Mouse (Mus musculus) MEL (cell line): ENCODE data around the gene Rtbdn. TPM values are rescaled to one million over a fixed set of nuclear protein-coding genes. Genes with fewer than 3 reads are reported as not detected.

Experiments
- DNase-seq: peaks from one replicate; pipeline ENCODE4 v3.0.0; 2011; ENCODE audit warnings: low read depth, low spot score
- H3K27ac ChIP-seq: 2 replicates; pipeline ENCODE4 v1.5.1; 2012; ENCODE audit warnings: low read depth, mild to moderate bottlenecking, control low read depth, low read length, moderate library complexity; ENCODE audit not compliant: control insufficient read depth
- H3K27me3 ChIP-seq, 2 experiments: fragments of 150-350 bp in 1 of 2; sonication (generic) in 1 of 2; 2 replicates each; pipeline ENCODE4 v1.6.1; 2012; ENCODE audit warnings: low read length in 2 of 2, mild to moderate bottlenecking in 2 of 2, improper control_type of control experiment in 1 of 2, moderate library complexity in 1 of 2; ENCODE audit not compliant: insufficient read depth in 2 of 2, control insufficient read depth in 1 of 2
- H3K36me3 ChIP-seq, 2 experiments: 2 replicates each; pipeline ENCODE4 v1.6.1; 2012 to 2014; ENCODE audit warnings: low read length in 2 of 2, improper control_type of control experiment in 1 of 2, inconsistent platforms in 1 of 2, mild to moderate bottlenecking in 1 of 2; ENCODE audit not compliant: insufficient read depth in 2 of 2, control insufficient read depth in 1 of 2
- H3K4me1 ChIP-seq, 2 experiments: fragments of 150-350 bp in 1 of 2; sonication (generic) in 1 of 2; 2 replicates each; pipeline ENCODE4 v1.6.1; 2012; ENCODE audit warnings: low read length in 2 of 2, improper control_type of control experiment in 1 of 2, mild to moderate bottlenecking in 1 of 2; ENCODE audit not compliant: insufficient read depth in 2 of 2, control insufficient read depth in 1 of 2
- H3K4me3 ChIP-seq, 2 experiments: fragments of 150-350 bp in 1 of 2; sonication (generic) in 1 of 2; 2 replicates each; pipeline ENCODE4 v1.5.1; 2012; ENCODE audit warnings: low read depth in 2 of 2, low read length in 2 of 2, mild to moderate bottlenecking in 2 of 2, moderate library complexity in 2 of 2, control low read depth in 1 of 2, improper control_type of control experiment in 1 of 2; ENCODE audit not compliant: control insufficient read depth in 1 of 2, insufficient read depth in 1 of 2
- H3K79me2 ChIP-seq: 2 replicates; pipeline ENCODE4 v1.6.1; 2012; ENCODE audit warnings: mild to moderate bottlenecking, low read length, moderate library complexity; ENCODE audit not compliant: control insufficient read depth, poor library complexity, insufficient read depth
- H3K9ac ChIP-seq: 2 replicates; pipeline ENCODE4 v1.6.1; 2012; ENCODE audit warnings: low read depth, mild to moderate bottlenecking, control low read depth, low read length, moderate library complexity; ENCODE audit not compliant: control insufficient read depth, poor library complexity, severe bottlenecking
- H3K9me3 ChIP-seq: fragments of 150-350 bp; sonication (generic); replicated peaks from 2 replicates; pipeline ENCODE4 v1.6.1; 2012; ENCODE audit warnings: mild to moderate bottlenecking, low read length, improper control_type of control experiment, moderate library complexity; ENCODE audit not compliant: insufficient read depth
- CHD1 ChIP-seq: IDR thresholded peaks from 2 replicates; pipeline ENCODE4 v1.6.1; 2012; ENCODE audit warnings: low read depth, mild to moderate bottlenecking, inconsistent platforms, low read length, improper control_type of control experiment
- CTCF ChIP-seq, 3 experiments: IDR thresholded peaks in 2 of 3; conservative IDR thresholded peaks in 1 of 3; 2 replicates each; pipeline ENCODE4 v1.5.1; 2011 to 2012; ENCODE audit warnings: low read length in 3 of 3, low read depth in 2 of 3, mild to moderate bottlenecking in 2 of 3, improper control_type of control experiment in 1 of 3, inconsistent platforms in 1 of 3, mixed read lengths in 1 of 3, moderate library complexity in 1 of 3; ENCODE audit not compliant: control insufficient read depth in 1 of 3, insufficient read depth in 1 of 3, poor library complexity in 1 of 3, severe bottlenecking in 1 of 3
- E2F4 ChIP-seq: IDR thresholded peaks from 2 replicates; pipeline ENCODE4 v1.6.1; 2011; ENCODE audit warnings: low read depth, low read length, improper control_type of control experiment, borderline replicate concordance
- ELF1 ChIP-seq: IDR thresholded peaks from 2 replicates; pipeline ENCODE4 v1.6.1; 2014; ENCODE audit warnings: low read depth, mild to moderate bottlenecking, inconsistent platforms, low read length, improper control_type of control experiment, moderate library complexity
- EP300 ChIP-seq, 2 experiments: IDR thresholded peaks; 2 replicates each; pipeline ENCODE4 v1.6.1; 2011; ENCODE audit warnings: improper control_type of control experiment in 2 of 2, low read length in 2 of 2, low read depth in 1 of 2, mild to moderate bottlenecking in 1 of 2
- ETS1 ChIP-seq: IDR thresholded peaks from 2 replicates; pipeline ENCODE4 v1.6.1; 2012; ENCODE audit warnings: low read depth, mild to moderate bottlenecking, inconsistent platforms, low read length, improper control_type of control experiment, moderate library complexity
- GABPA ChIP-seq: IDR thresholded peaks from 2 replicates; pipeline ENCODE4 v1.6.1; 2012; ENCODE audit warnings: low read depth, mild to moderate bottlenecking, inconsistent platforms, low read length, improper control_type of control experiment, moderate library complexity
- HCFC1 ChIP-seq: IDR thresholded peaks from 2 replicates; pipeline ENCODE4 v1.6.1; 2012; ENCODE audit warnings: low read depth, mild to moderate bottlenecking, inconsistent platforms, low read length, improper control_type of control experiment, moderate library complexity
- JUND ChIP-seq: IDR thresholded peaks from 2 replicates; pipeline ENCODE4 v1.6.1; 2011; ENCODE audit warnings: low read depth, mild to moderate bottlenecking, improper control_type of control experiment, low read length
- MAFK ChIP-seq: IDR thresholded peaks from 2 replicates; pipeline ENCODE4 v1.6.1; 2011; ENCODE audit warnings: low read depth, mild to moderate bottlenecking, low read length, improper control_type of control experiment, borderline replicate concordance
- MAX ChIP-seq: IDR thresholded peaks from 2 replicates; pipeline ENCODE4 v1.6.1; 2011; ENCODE audit warnings: low read length, improper control_type of control experiment
- MAZ ChIP-seq: IDR thresholded peaks from 2 replicates; pipeline ENCODE4 v1.6.1; 2012; ENCODE audit warnings: low read depth, mild to moderate bottlenecking, inconsistent platforms, low read length, improper control_type of control experiment
- MEF2A ChIP-seq: IDR thresholded peaks from 2 replicates; pipeline ENCODE4 v1.6.1; 2014; ENCODE audit warnings: low read depth, mild to moderate bottlenecking, inconsistent platforms, low read length, improper control_type of control experiment; ENCODE audit not compliant: poor library complexity, insufficient replicate concordance, severe bottlenecking; ENCODE audit errors: extremely low read depth
- MXI1 ChIP-seq: IDR thresholded peaks from 2 replicates; pipeline ENCODE4 v1.6.1; 2011; ENCODE audit warnings: mild to moderate bottlenecking, low read depth, low read length, improper control_type of control experiment
- MYC ChIP-seq: IDR thresholded peaks from 2 replicates; pipeline ENCODE4 v1.6.1; 2011; ENCODE audit warnings: low read depth, mild to moderate bottlenecking, low read length, improper control_type of control experiment, moderate library complexity
- NELFE ChIP-seq: IDR thresholded peaks from 2 replicates; pipeline ENCODE4 v1.6.1; 2011; ENCODE audit warnings: low read depth, low read length, improper control_type of control experiment
- NRF1 ChIP-seq: IDR thresholded peaks from 2 replicates; pipeline ENCODE4 v1.6.1; 2014; ENCODE audit warnings: low read depth, mild to moderate bottlenecking, inconsistent platforms, low read length, improper control_type of control experiment, moderate library complexity; ENCODE audit not compliant: poor library complexity, insufficient read depth, severe bottlenecking
- POLR2A ChIP-seq, 2 experiments: IDR thresholded peaks; 2 replicates each; pipeline ENCODE4 v1.6.1; 2011 to 2012; ENCODE audit warnings: low read length in 2 of 2, mild to moderate bottlenecking in 2 of 2, control low read depth in 1 of 2, improper control_type of control experiment in 1 of 2, low read depth in 1 of 2, moderate library complexity in 1 of 2; ENCODE audit not compliant: control insufficient read depth in 1 of 2, insufficient read depth in 1 of 2, poor library complexity in 1 of 2
- RCOR1 ChIP-seq: IDR thresholded peaks from 2 replicates; pipeline ENCODE4 v1.6.1; 2012; ENCODE audit warnings: low read depth, mild to moderate bottlenecking, inconsistent platforms, low read length, improper control_type of control experiment
- SIN3A ChIP-seq: IDR thresholded peaks from 2 replicates; pipeline ENCODE4 v1.6.1; 2012; ENCODE audit warnings: low read length, improper control_type of control experiment, inconsistent platforms
- SMC3 ChIP-seq: IDR thresholded peaks from 2 replicates; pipeline ENCODE4 v1.6.1; 2011; ENCODE audit warnings: low read depth, low read length, improper control_type of control experiment
- TBP ChIP-seq: IDR thresholded peaks from 2 replicates; pipeline ENCODE4 v1.8.0; 2011; ENCODE audit warnings: low read depth, low read length, improper control_type of control experiment
- TCF12 ChIP-seq: IDR thresholded peaks from 2 replicates; pipeline ENCODE4 v1.6.1; 2014; ENCODE audit warnings: low read depth, mild to moderate bottlenecking, inconsistent platforms, low read length, improper control_type of control experiment, moderate library complexity
- UBTF ChIP-seq: IDR thresholded peaks from 2 replicates; pipeline ENCODE4 v1.6.1; 2012; ENCODE audit warnings: low read depth, mild to moderate bottlenecking, inconsistent platforms, low read length, improper control_type of control experiment, moderate library complexity, borderline replicate concordance; ENCODE audit not compliant: insufficient read depth
- ZNF384 ChIP-seq: IDR thresholded peaks from 2 replicates; pipeline ENCODE4 v1.6.1; 2012; ENCODE audit warnings: low read depth, mild to moderate bottlenecking, inconsistent platforms, low read length, improper control_type of control experiment
- polyA plus RNA-seq, 2 experiments: library from polyadenylated mRNA; stranded (reverse) in 1 of 2; unstranded in 1 of 2; fragments of >175 nt in 1 of 2; fragments of >200 nt in 1 of 2; gene quantifications; 2 replicates each; pipeline versions ENCODE4 v1.2.1 to v1.2.4; 2012; ENCODE audit warnings: low replicate concordance in 2 of 2, low read depth in 1 of 2; ENCODE audit not compliant: insufficient read length in 2 of 2, insufficient read depth in 1 of 2, missing spikeins in 1 of 2
- total RNA-seq: library from RNA; depleted of rRNA; stranded (reverse); fragments of 300-350 nt; gene quantifications from 2 replicates; pipeline ENCODE4 v1.2.3, GENCODE M21; 2012

The Rtbdn gene
- total and polyA plus RNA-seq, 3 experiments: 0.08 to 0.11 TPM; not detected in 1

DNA sequence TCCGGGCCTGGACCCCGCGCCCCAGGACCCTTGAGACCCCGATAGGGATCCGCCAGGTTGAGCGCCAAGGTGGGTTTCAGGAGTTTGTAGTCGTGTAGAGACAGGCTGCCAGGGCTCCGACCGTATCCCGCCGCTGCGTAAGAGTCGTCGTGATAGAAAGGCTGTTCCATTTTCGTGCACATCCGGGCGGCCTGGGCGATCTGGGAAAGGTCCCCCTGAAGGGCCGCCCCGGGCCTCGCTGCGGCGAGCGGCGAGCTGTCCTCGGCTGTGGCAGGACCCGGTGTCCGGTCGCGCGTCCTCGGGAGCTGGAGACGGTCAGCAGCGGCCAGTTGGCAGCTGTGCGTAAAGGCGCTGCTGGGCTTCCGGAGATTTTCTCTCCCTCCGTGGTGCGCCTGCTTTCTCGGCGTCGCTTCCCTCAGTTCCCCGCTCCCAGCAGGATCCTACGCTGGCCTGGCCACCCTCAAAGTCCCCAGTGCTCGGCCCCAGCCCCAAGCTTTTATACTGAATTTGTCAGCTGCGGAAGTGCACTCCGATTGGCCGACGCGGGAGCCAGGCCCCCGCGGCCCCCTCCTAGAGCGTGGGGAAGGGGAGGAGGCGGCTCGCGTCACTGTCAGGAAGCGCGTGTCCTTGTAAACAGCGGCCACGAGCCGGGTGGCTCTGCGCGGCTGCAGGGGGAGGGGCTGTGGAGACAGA lies 31.6 kb downstream of the Rtbdn start, which contains the start of gene Junb (continued):
- TF ChIP-seq NRF1 (peak; percentile 17; the same call in 1 of the 2 replicates), RCOR1 (peak; percentile 49; the same call in 1 of the 2 replicates)

DNA sequence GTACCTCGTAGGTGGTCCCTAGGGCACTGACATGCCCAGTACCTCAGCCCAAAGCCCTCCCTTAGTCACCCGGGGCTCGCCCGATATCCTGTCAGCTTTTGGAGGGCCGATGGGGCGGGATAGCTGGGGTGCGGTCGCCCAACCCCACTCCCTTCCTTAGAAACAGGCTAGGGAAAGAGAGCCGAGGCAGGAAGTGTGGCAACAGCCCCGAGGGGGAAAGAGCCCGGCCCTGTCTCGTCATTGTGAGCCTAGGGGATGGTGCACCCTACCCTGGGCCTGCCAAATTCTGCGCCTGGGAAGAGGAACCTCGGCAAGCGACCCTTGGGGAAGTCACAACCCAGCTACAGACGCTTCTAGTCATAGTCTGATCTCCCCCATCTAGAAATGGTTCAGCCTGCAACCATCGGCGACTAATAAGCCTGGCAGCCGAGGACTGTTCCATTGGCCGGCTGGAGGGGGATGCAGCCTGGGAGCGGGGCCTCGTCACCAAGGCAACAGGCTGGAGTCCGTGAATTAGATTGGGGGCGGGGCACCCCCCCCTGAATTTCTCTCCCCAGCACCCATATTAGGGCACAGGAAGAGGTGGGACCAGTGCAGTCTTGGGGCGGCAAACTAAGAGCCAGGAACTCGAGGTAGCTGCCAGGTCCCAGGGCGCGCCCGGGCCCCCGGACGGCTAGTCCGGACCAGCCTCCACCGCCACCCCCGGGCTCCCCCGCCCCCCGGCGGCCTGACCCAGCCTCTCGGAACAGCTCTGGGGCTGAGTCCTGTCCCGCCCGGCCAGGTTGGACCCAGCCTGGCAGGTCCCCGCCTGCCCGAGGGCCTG lies 33.0 kb downstream of the Rtbdn start:
- H3K79me2 ChIP-seq: peaks cover 22% of the 10 kb centered on the region
- H3K9ac ChIP-seq: peak overlapping the region; percentile 83
- H3K4me3 ChIP-seq: peak overlapping the region; percentile 52 to 64
- no peaks in the 10 kb centered on the region for H3K27me3 ChIP-seq
- peaks cover 0 to 37% of the 10 kb centered on the region in 2 experiments; a peak in 2 of 4 replicates for H3K36me3 ChIP-seq
- peak overlapping the region; percentile 99 for H3K27ac ChIP-seq
- DNase-seq: peak; percentile 99
- TF ChIP-seq MXI1 (peak; percentile 66), CTCF (IDR thresholded peaks at IDR 0.05 in 2 of 3, conservative IDR thresholded peaks at IDR 0.05 in 1 of 3; ENCODE audit: control insufficient read depth in 1 of 3, insufficient read depth in 1 of 3, low read depth in 2 of 3, low read length in 3 of 3, poor library complexity in 1 of 3, severe bottlenecking in 1 of 3) (no peak), MAZ (peak; percentile 94), EP300 (IDR thresholded peaks at IDR 0.05; ENCODE audit: low read depth in 1 of 2, low read length in 2 of 2) (0 out of 4 replicates have a peak, but pooled peaks of 1 of the 2 experiments have one; percentile 8), MYC (no peak), ZNF384 (no peak), POLR2A (IDR thresholded peaks at IDR 0.05; ENCODE audit: control insufficient read depth in 1 of 2, insufficient read depth in 1 of 2, low read depth in 1 of 2, low read length in 2 of 2, poor library complexity in 1 of 2) (peak in 1 of 2 experiments; percentile 27; a peak in 1 of 4 replicates), MAX (peak; percentile 64; the same call in 1 of the 2 replicates), NRF1 (no peak), JUND (no peak), MEF2A (0 out of 2 replicates have a peak, but pooled peaks have one; percentile 9), CHD1 (peak; percentile 99), ELF1 (peak; percentile 23; the same call in 1 of the 2 replicates), SIN3A (peak; percentile 80), UBTF (no peak), TCF12 (0 out of 2 replicates have a peak, but pooled peaks have one; percentile 25), NELFE (peak; percentile 36; the same call in 1 of the 2 replicates), HCFC1 (peak; percentile 71), SMC3 (no peak), ETS1 (peak; percentile 62; the same call in 1 of the 2 replicates), GABPA (no peak), E2F4 (no peak), TBP (peak; percentile 79), MAFK (no peak)
- TF ChIP-seq, all 39 proteins: peak for 14
- Histone ChIP-seq H3K4me1 (peaks cover 13 to 57% of the 10 kb centered on the region in 2 experiments), H3K9me3 (no peaks in the 10 kb centered on the region)
